Mouse (Mus musculus) bone marrow macrophage, adult 2 months (primary cell): ENCODE data around the gene 9130213A22Rik.

Source experiments
- CTCF ChIP-seq: IDR thresholded peaks from 2 replicates; pipeline ENCODE4 v1.5.1; 2012; ENCODE audit warnings: low read depth, mild to moderate bottlenecking, low read length, moderate library complexity
- POLR2A ChIP-seq: IDR thresholded peaks from 2 replicates; pipeline ENCODE4 v1.6.1; 2012; ENCODE audit warnings: mild to moderate bottlenecking, low read depth, low read length, borderline replicate concordance

GRCm38 (mm10) chr11:69070590-69071222 lies 51.7 kb downstream of the 9130213A22Rik start, which contains the start of gene Tmem107:
- no peak for TF ChIP-seq POLR2A
- TF ChIP-seq CTCF = no peak
